Mouse (Mus musculus) ZHBTc4 (cell line): ENCODE measurements around the gene Gm20814.
"Not testable (repeated sequence)": the region's sequence is repeated elsewhere in the genome, so short reads cannot be mapped to it uniquely, and the experiment has no call there.

Experiments
- DNase-seq: peaks from one replicate; pipeline ENCODE4 v3.0.0-alpha.2; 2011; ENCODE audit warnings: low read depth, low spot score

Gene Gm20814

GRCm38 (mm10) chrY:75195556-75195955, at the start of gene Gm20814:
TSS of gene Gm20814 (plus strand) at chrY:75195856.
- DNase-seq, result not testable (repeated sequence)
